Mouse (Mus musculus): ENCODE measurements around the gene Plet1.
A peak's percentile ranks its signal among the peaks of the same experiment; 100 is the strongest.

Gene Plet1

DNA sequence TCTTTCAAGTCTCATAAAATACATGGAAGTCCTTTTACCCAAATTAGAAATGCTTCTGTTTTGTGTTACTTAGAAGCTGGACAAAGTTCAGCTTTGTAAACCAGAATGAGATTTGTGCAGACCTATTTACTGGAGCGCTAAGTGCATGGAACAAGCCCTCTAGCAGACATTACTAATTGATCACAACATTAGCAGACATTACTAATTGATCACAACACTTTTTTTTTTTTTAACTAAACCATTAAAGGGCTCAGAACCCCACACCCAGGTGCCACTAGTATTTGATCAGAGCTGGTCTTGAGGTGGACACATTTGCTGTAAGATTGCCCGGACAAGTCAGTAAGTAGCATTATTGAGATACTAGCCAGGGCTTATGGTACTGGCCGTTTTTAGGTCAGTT, 39.5 kb downstream of the Plet1 start:
- DNase-seq (ENCODE audit: low spot score in 2 of 2), result no peak

DNA sequence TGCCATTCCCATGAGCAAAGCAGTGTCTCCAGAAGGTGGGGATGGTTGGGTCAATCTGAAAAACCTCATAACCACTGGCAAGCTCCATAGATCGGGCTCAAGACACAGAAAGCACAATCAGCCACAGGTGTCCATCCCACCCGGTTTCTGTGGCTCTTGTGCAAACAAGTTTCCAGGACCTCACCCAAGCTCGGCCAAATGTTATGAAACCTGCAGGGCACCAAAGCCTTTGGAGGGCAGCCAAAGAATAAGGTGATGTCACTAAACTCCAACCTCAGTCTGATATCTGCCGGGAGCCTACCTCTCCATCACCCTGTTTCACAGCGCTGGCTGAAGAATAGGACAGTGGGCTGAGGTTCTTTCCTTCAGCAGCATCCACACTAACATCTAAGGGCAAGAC, 41.6 kb downstream of the Plet1 start:
- no peak for DNase-seq (ENCODE audit: low spot score in 2 of 2)

DNA sequence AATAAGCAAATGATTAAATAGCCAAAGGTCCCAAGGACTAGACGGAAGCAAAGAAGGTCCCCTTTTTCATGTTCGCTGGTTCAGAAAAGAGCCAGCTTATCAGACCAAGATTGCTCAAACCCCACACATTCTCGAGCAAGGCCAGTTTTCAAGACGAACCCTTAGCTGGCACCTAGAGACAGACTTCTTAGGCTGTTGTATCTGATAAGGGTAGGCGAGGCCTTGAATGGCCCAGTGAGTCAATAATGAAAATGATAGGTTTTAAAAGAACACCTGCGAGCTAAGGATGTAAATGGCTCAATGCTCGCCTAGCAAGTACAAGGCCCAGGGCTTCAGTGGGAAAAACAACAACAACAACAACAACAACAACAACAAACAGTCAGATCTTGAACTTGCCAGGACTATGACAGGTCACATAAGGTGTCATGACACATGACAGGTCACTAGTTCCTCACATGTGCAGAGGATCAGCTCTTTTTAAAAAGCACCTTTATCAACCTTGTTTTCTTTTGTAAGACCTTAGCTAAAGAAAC, 42.3 kb downstream of the Plet1 start:
- no peak for DNase-seq (ENCODE audit: low spot score in 2 of 2)

DNA sequence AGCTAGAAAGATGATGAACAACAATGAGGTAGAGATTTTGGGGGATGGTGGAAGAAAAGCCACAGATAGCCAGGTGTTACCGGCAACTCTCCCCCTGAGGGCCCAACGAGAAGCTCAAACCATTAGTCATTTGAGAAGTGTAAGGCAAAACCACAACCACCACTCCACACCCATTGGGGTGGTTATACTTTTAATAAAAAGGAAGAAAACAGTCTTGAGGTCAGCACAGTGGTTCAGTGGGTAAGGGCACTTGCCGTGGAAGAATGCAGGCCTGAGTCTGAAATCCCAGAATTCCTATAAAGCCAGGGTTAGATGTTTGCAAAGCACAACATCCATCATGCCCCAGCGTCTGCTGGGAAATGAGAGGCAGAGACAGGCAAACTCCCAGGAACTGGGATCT, 43.0 kb downstream of the Plet1 start:
- no peak for DNase-seq (ENCODE audit: low spot score in 2 of 2)

DNA sequence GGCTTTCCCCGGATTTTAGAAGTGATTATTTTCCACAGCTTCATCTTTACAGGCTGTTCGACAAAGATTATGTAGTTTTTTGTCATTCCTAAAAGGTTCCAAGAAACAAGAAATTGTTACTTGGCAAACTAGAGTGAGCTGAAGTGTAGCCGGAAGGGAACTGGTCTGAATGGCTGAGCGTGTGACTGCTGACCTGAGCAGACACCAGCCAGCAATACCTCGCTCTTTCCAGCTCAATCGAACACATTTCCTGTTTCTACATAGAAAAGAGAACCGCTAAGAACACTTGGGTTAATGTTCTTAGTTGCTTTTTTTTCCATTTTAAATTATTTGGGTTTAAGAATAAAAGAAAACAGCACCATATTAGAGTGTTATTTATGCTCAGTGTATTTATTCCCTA, 45.8 kb downstream of the Plet1 start:
- DNase-seq (ENCODE audit: low spot score in 2 of 2), result no peak

DNA sequence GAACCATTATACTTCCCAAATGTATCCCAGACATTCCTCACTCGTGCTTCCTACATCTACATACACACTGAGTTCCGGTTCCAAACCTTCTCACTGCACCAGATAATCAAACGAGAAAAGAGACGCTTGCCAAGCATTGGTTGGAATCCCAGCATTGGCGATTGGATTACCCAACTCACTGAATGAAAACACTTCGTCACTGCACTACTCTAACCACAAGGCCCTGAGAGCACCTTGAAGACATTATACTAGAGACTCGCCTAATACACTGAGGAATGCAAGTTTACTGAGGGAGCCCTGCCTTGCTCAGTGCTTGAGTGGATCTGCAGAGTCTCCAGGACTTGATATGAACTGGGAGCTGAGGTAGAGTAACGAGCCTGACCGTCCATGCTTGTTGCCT, 48.1 kb downstream of the Plet1 start:
- DNase-seq (ENCODE audit: low spot score in 2 of 2), result no peak

DNA sequence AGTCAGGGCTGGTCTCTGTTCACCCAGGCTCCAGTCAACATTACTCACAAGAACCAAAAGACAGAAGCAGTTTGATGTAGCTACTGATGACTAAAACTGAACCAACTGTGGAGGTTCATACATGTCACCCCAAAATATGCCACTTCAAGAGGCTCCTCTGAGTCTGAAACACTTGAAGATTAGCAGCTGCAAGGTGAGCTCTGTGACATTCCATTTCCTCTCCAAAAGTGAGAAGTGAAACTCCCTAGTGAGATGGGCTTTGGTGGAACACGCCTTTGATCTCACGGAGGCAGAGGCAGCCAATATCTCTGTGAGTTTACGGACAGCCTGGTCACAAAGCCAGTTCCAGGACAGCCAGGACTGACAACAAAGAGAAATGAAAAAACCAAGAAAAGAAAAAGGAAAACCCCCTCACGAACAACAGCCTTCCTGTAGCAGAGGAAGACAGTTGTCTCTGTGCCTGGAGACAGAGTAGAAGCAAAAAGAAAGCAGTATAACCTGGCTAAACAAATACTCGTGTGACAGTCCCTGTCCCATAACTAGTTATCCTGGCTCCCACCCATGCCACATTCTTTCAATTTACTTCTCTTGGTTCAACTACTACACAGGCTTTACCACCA, 53.6 kb downstream of the Plet1 start:
- DNase-seq (ENCODE audit: low spot score in 2 of 2), result no peak

DNA sequence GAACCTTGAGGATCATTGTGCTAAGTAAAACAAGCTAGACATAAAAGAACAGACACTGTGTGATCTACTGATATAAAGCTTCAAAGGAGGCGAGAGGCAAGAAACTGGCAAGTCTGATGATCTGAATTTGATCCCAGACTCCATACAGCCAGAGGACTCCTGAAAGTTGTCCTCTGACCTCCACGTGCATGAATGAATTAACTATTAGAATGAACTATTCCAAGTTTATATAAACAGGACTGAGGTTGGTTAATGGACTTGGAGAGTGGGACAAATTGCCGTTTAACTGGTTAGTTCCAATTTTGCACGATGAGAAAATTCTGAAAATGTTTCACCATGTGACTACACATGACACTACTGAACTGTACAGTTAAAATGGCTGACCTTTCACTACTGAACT, 54.6 kb downstream of the Plet1 start:
- DNase-seq (ENCODE audit: low spot score in 2 of 2), result no peak

DNA sequence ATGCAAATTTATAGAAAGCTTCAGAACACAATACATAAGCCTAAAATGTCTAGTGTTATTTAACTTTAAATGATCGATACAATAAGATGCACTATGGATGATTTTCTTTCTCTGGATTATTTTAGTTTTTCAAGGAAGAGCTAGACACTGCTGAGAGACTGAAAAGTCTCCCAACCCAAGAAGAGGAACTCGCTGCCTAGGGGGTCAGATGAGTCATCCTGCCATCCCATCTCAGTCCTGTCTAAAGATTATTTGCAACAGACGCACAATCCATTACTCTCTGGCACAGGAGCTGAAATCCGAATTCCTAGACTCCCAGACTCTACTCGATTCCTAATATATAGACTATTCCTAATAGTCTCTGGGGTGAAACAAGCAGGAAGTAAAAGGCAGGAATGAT, 57.9 kb downstream of the Plet1 start:
- DNase-seq (ENCODE audit: low spot score in 2 of 2), result no peak

DNA sequence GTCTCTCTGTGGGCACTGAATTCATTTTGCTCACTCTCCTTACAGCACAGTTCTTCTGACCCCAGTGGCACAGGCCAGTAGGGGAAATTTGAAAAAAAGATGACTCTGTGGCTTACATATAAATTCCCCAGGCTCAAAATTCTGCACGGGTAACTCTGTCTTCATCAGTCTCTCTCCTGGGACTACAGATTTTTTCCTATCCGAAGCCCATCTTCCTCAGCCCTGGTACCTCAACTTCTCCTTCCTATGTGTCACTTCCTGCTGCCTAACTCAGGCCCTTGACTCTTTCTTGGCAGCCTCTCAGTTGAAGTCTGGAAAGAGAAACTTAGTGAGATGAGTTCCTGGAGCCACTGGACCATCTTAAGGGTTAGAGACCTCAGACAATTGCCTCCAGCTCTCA, 59.2 kb downstream of the Plet1 start:
- no peak for DNase-seq (ENCODE audit: low spot score in 2 of 2)

DNA sequence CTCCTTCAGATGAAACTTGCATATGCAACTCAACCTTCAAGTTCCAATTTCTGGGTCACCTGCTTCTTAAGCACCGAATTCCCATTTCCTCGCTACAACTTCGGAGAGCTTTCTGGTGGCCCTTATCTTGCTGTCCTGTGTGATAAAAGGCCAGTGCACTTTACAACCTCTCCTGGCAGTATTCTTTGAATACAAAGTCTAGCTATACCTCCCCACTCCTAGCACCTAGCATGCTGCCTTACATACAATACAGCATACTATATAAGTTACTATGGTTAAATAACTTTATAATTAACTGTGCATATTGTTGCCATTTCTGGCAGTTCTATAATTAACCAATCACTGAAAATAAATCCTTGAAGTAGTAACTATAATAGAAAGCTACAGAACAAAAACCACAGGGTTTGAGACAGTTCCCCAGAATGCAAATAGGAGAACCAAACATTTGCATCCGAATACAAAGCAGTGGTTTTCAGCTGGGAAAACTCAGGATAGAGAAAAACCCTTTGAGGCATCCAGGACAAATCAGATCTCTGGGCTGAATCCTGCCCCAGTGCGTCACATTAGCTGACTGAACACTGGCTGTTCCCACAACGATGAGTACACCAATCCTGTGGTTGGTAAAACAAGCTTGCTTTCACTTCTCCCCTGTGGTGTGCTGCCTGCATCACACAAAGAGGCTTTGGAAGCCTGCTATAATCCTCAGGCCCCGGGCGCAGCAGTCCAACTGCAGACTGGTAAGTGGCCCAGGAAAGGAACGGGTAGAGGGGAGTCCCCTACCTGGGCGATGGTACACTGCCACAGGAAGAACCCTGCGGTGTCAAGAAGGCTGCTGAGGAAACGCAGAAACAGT, 60.1 kb downstream of the Plet1 start, which contains the start of gene Il18:
Gene Il18 (plus strand): TSS at position 587 of the 853 bp plus-strand sequence.
- peak; percentile 64 to 78 for DNase-seq (ENCODE audit: low spot score in 2 of 2)

DNA sequence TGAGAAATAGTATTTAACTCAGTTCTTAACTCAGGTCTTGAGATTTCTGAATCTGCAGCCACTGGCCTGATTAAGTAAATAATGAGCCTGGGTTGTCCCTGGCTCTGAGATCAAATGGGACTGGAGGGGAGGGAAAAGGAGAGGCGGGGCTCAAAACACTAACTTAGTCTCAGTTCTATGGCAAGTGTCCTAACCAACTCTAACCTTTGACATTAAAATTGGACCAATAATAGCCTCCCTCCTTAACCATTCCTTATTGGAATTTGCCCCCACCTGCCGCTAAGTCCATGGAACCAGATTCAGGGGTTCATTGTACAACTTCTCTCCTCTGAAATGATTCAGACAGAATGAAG, 60.7 kb downstream of the Plet1 start, which contains the start of gene Bco2:
Gene Bco2 (minus strand): TSS at position 88 of the 353 bp plus-strand sequence.
- DNase-seq (ENCODE audit: low spot score in 2 of 2), result no peak
